Mouse (Mus musculus) thymus, adult 2 months (tissue): Measurements from ENCODE around the gene Maats1.

Experiments used
- CTCF ChIP-seq: fragments of 200-500 bp; IDR thresholded peaks from 2 replicates; pipeline ENCODE4 v1.5.1; 2012; ENCODE audit warnings: mild to moderate bottlenecking, control low read depth, low read length, moderate library complexity, borderline replicate concordance; ENCODE audit not compliant: control insufficient read depth, poor library complexity, insufficient read depth; ENCODE audit errors: extremely low read depth
- POLR2A ChIP-seq: fragments of 200-500 bp; IDR thresholded peaks from 2 replicates; pipeline ENCODE4 v1.6.1; 2012; ENCODE audit warnings: mild to moderate bottlenecking, low read length, control low read depth, moderate library complexity; ENCODE audit not compliant: control insufficient read depth, poor library complexity, insufficient read depth; ENCODE audit errors: extremely low read depth

GRCm38 (mm10) chr16:38369431-38369830, 27.5 kb upstream of the Maats1 start:
- TF ChIP-seq POLR2A: no peak
- no peak for TF ChIP-seq CTCF
